Mouse (Mus musculus) midbrain, postnatal 0 days (tissue): ENCODE data around the gene Irs1. TPM values are rescaled to one million over a fixed set of nuclear protein-coding genes. Genes with fewer than 3 reads are reported as not detected.

Experiments used
- ATAC-seq: fragments of 200-750 bp; cut with Nextera tagmentation; 2 replicates; pipeline ENCODE4 v1.8.0; 2017; ENCODE audit warnings: moderate number of reproducible peaks, mild to moderate bottlenecking, moderate TSS enrichment, moderate library complexity; ENCODE audit not compliant: low FRiP score
- DNase-seq: peaks from one replicate; pipeline ENCODE4 v3.0.0-alpha.2; 2015; ENCODE audit warnings: low spot score
- H3K27ac ChIP-seq: fragments of 300-500 bp; sonication (generic); 2 replicates; pipeline ENCODE4 v1.5.1; 2014; ENCODE audit warnings: low read depth, mild to moderate bottlenecking, low read length, mixed read lengths
- H3K27me3 ChIP-seq: fragments of 300-500 bp; sonication (generic); 2 replicates; pipeline ENCODE4 v1.6.1; 2014; ENCODE audit warnings: low read length, control low read depth, mixed read lengths; ENCODE audit not compliant: insufficient read depth
- H3K36me3 ChIP-seq: fragments of 300-500 bp; sonication (generic); 2 replicates; pipeline ENCODE4 v1.6.1; 2014; ENCODE audit warnings: low read length, control low read depth, mixed read lengths; ENCODE audit not compliant: insufficient read depth
- H3K4me1 ChIP-seq: fragments of 300-500 bp; sonication (generic); 2 replicates; pipeline ENCODE4 v1.6.1; 2014; ENCODE audit warnings: mild to moderate bottlenecking, control low read depth, antibody characterized with exemption, low read length, mixed read lengths; ENCODE audit not compliant: insufficient read depth
- H3K4me2 ChIP-seq: fragments of 300-500 bp; sonication (generic); 2 replicates; pipeline ENCODE4 v1.6.1; 2014; ENCODE audit warnings: low read depth, mild to moderate bottlenecking, low read length, mixed read lengths; ENCODE audit not compliant: poor library complexity, severe bottlenecking
- H3K4me3 ChIP-seq: fragments of 300-500 bp; sonication (generic); 2 replicates; pipeline ENCODE4 v1.5.1; 2014; ENCODE audit warnings: low read depth, mild to moderate bottlenecking, low read length, moderate library complexity
- H3K9ac ChIP-seq: fragments of 300-500 bp; sonication (generic); replicated peaks from 2 replicates; pipeline ENCODE4 v1.6.1; 2014; ENCODE audit warnings: mild to moderate bottlenecking, low read length, moderate library complexity, mixed read lengths; ENCODE audit not compliant: poor library complexity, severe bottlenecking
- H3K9me3 ChIP-seq: fragments of 300-500 bp; sonication (generic); 2 replicates; pipeline ENCODE4 v1.6.1; 2016; ENCODE audit warnings: low read length, control low read depth
- CTCF ChIP-seq: IDR thresholded peaks from 2 replicates; pipeline ENCODE4 v1.5.1; 2016; ENCODE audit warnings: antibody characterized with exemption, mild to moderate bottlenecking
- WGBS: fragments of 180-500 bp; shearing (Covaris S2); extraction: QIAGEN DNeasy Blood & Tissue Kit; methylation state at CpG from one replicate; pipeline ENCODE4 v1.1.7; 2014; 5-methylcytosine and 5-hydroxymethylcytosine counted together
- polyA plus RNA-seq: library from polyadenylated mRNA; unstranded; fragments of >200 nt; fragmentation: Nextera tagmentation; extraction: Ambion mirVana; gene quantifications from 2 replicates; pipeline ENCODE4 v1.2.1, GENCODE M21; 2015
- total RNA-seq: library from RNA; depleted of rRNA; stranded (reverse); fragments of >200 nt; gene quantifications from 2 replicates; pipeline ENCODE4 v1.2.3, GENCODE M21; 2014

Gene Irs1
- total and polyA plus RNA-seq, 2 experiments from 2014 or later: 5.0 to 61.2 TPM

- DNase-seq (no peak), ATAC-seq (no peak)
- no peaks in the 10 kb centered on the region for H3K9me3 ChIP-seq
- no peak overlapping the region for H3K4me3 ChIP-seq
- no peak overlapping the region for H3K27ac ChIP-seq
- no peaks in the 10 kb centered on the region for H3K4me1 ChIP-seq
- no peak overlapping the region for H3K9ac ChIP-seq
- H3K4me2 ChIP-seq: no peak overlapping the region
- H3K27me3 ChIP-seq: no peaks in the 10 kb centered on the region
- TF ChIP-seq CTCF: no peak
- no peaks in the 10 kb centered on the region for H3K36me3 ChIP-seq
- WGBS: 71% methylated on average over 1 of the region's 1 CpGs
Measured at GRCm38 (mm10) chr1:82221462-82221861, 69.8 kb downstream of the Irs1 start.

GRCm38 (mm10) chr1:82220673-82221396 lies 70.4 kb downstream of the Irs1 start:
- Histone ChIP-seq H3K4me3 (no peak overlapping the region), H3K4me1 (no peaks in the 10 kb centered on the region), H3K9me3 (no peaks in the 10 kb centered on the region), H3K36me3 (no peaks in the 10 kb centered on the region), H3K9ac (no peak overlapping the region), H3K27ac (no peak overlapping the region), H3K27me3 (no peaks in the 10 kb centered on the region), H3K4me2 (no peak overlapping the region)
- WGBS: 29% methylated on average over 12 of the region's 12 CpGs
- TF ChIP-seq CTCF: no peak
- DNase-seq (peak; percentile 66), ATAC-seq (no peak; the same call in 1 of the 2 replicates)

- Histone ChIP-seq H3K4me1 (no peaks in the 10 kb centered on the region), H3K4me2 (no peak overlapping the region), H3K4me3 (no peak overlapping the region), H3K27me3 (no peaks in the 10 kb centered on the region), H3K9me3 (no peaks in the 10 kb centered on the region), H3K9ac (no peak overlapping the region), H3K36me3 (no peaks in the 10 kb centered on the region), H3K27ac (no peak overlapping the region)
- TF ChIP-seq CTCF: no peak
- ATAC-seq (no peak), DNase-seq (no peak)
- 88% methylated on average over 5 of the region's 5 CpGs for whole genome bisulfite sequencing
Measured at GRCm38 (mm10) chr1:82207511-82207910, 83.7 kb downstream of the Irs1 start.

GRCm38 (mm10) chr1:82200636-82201035 lies 90.6 kb downstream of the Irs1 start:
- no peak for TF ChIP-seq CTCF
- ATAC-seq (no peak), DNase-seq (no peak)
- Histone ChIP-seq H3K27me3 (no peaks in the 10 kb centered on the region), H3K9ac (no peak overlapping the region), H3K4me2 (no peak overlapping the region), H3K4me3 (no peak overlapping the region), H3K27ac (no peak overlapping the region), H3K36me3 (no peaks in the 10 kb centered on the region), H3K9me3 (no peaks in the 10 kb centered on the region), H3K4me1 (no peaks in the 10 kb centered on the region)
- 81% methylated on average over 7 of the region's 7 CpGs for WGBS

- Histone ChIP-seq H3K4me3 (no peak overlapping the region), H3K4me1 (no peaks in the 10 kb centered on the region), H3K9ac (no peak overlapping the region), H3K27ac (no peak overlapping the region), H3K9me3 (no peaks in the 10 kb centered on the region), H3K36me3 (no peaks in the 10 kb centered on the region), H3K27me3 (no peaks in the 10 kb centered on the region), H3K4me2 (no peak overlapping the region)
- TF ChIP-seq CTCF: no peak
- DNase-seq (peak; percentile 25), ATAC-seq (no peak)
- 9% methylated on average over 1 of the region's 1 CpGs for WGBS
Measured at GRCm38 (mm10) chr1:82199918-82200317, 91.3 kb downstream of the Irs1 start.

- DNase-seq (peak; percentile 29), ATAC-seq (no peak)
- H3K4me1 ChIP-seq: no peaks in the 10 kb centered on the region
- no peaks in the 10 kb centered on the region for H3K36me3 ChIP-seq
- no peak overlapping the region for H3K9ac ChIP-seq
- H3K4me2 ChIP-seq: no peak overlapping the region
- no peak overlapping the region for H3K4me3 ChIP-seq
- 12% methylated on average over 3 of the region's 3 CpGs for WGBS
- H3K27ac ChIP-seq: no peak overlapping the region
- TF ChIP-seq CTCF: no peak
- no peaks in the 10 kb centered on the region for H3K27me3 ChIP-seq
- H3K9me3 ChIP-seq: no peaks in the 10 kb centered on the region
Measured at GRCm38 (mm10) chr1:82191579-82191978, 99.6 kb downstream of the Irs1 start.
